Mouse (Mus musculus) T-helper 17 cell (primary cell): ENCODE measurements at regions not wholly inside any gene's neighbourhood (a gene's known extent, or its start where the extent isn't known, plus 50 kb on each side); places are given as distances from the start of the nearest gene placed in this dataset.

Experiments
- in situ Hi-C, 2 experiments: fragments of 300-600 bp; cut with MboI, MseI; formaldehyde crosslinking; loops; 1 replicate in 1 of 2; 2 replicates in 1 of 2; pipeline ENCODE4 v1.15.1; 2025; ENCODE audit warnings: high pct_unique_total_duplicates in 2 of 2

DNA sequence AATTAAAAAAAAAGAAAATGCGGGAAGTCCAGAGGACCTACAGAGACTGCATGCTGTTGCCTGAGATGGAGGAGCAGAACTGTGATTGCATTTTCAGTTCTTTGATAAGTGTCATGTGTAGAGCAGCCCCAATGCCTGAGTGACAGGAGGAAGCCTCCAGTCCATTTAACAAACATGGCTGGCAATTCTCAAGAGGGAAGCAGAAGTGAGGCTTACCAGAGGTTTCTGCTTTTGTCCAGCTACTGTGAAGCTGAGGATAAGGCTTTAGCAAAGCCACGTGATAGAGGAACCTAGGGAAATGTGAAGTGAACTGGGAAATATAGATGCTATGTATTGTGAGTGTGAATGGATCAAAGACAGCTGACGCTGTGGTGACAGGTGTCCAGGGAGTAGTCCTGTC, 56.6 kb downstream of the Sucnr1 start:
- in situ Hi-C loops = no loop called here

DNA sequence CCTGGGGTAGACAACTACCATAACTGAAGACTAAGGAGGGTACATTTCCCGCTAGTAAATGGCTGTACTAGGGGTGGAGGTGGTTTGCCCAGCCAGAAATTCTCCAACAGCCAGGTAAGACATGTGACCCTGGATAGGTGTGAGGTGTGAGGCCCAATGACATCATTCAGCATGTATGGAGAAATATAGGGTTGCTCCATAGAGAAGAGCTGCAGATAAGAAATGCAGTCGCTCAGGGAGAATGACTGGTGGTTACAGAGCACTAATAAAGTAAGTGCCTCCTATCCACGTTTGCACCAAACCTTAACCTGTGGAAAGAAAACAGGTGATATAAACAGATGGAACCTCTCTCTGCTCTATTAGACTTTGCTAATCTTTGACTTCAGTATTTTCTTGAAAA, 78.2 kb downstream of the Sucnr1 start:
- in situ Hi-C loops = no loop called here

DNA sequence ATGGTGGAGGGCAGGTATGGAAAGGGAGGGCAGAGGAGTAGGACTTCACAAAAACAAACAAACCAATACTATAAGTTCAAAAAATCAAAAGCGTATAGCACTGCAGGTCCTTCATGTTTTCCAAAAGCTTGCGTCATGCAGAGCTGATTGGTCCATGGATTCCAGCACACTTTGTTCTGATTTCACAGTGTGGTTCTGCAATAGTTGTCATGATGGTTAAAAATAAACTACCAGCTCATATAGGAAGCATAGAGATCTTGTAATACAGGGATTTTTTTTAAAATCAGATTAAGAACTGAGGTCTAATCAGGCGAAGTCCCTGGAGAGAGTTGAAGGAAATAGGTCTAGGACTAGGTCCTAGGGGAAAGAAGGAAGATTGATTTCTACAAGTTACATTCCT, 86.0 kb downstream of the Sucnr1 start:
- in situ Hi-C loops = no loop called here

DNA sequence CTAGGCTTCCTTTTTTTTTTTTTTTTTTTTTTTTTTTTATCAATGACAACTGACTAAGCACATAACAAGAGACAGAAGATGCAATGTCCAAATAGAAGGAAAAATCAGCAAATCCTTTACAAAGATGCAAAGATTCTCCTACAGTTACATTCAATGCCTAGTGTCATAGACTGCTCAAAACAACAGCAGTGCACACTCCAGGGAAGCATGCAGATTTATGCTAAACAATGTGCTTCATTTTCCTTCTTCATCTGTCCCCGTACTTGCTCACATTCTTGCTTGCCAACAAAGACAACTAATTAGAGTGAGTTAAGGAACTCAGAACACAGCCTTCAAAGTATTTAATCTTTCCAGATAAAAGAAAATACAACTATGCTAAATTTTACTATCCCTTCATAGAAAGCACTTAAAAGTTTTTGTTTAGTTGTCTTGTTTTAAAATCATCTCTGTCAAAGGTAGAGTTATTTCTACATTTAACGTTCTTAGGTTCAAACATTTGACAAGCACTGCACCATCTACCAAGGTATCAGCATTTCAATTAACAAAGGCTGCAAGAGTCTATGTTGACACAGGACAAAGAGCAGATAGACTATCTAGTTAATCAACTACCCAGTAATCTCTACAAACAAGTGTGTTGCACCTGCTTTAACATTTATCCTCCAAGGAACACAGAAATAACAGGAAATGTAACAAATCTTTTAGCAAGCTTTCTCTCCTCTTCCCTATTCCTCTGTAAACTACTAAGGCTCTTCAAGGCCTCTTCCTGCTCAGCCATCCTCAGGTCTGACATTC, 86.7 kb downstream of the Sucnr1 start:
- in situ Hi-C loops = no loop called here

DNA sequence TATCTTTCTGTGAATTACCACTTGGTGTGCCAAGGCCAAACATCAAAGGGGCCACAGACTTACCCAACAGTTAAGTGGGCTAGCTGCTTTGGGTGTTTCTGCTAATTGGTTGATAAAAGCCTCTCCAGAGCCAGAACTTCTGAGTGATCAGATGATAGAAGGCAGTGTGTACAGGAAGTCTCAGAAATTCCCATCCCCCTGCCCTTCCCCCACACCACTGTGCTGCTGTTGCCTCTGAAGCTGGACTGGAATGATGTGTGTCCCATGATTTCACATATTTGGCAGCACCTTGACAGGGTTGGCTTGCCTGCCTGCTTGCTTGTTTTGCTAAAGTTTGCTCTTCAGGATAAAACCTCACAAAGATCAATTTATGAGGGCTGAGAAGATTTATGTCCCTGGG, 87.9 kb downstream of the Sucnr1 start:
- in situ Hi-C loops = no loop called here

DNA sequence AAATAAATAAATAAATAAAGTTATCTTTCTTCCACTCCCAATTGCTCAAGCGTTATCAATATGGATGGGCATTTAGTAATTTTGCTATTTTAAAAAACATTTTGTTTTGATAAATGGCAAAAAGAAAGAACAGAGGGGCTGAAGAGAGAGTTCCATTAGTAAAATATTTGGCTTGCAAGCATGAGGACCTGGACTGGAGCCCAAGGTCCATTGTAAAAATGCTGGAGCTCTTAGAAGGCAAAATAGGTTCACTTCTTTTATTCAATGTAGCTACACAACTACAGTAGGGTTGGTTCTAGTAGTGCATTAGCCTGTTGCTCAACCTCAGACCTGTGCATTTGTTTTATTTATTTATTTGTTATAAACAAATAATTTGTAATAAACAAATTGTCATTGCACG, 102.8 kb downstream of the Sucnr1 start:
- in situ Hi-C loops = no loop called here

DNA sequence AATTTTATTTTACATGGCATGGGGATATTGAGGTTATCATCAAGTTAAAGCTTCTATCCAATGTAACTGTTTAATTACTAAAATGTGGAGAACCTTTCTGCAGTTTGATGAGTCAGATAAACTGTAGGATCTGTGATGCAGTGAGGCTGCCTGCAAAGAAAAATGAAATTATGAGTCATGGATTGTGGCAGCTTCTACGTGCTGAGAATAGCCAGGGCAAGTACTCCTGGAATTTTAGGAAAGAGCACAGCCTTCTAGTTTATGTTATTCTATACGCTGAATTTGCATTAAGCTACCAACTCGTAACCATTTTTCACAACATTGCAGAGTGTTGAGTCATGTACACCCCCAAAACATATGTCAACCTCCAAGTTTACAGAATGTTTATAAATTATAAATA, 114.4 kb downstream of the Sucnr1 start:
- in situ Hi-C loops = no loop called here

DNA sequence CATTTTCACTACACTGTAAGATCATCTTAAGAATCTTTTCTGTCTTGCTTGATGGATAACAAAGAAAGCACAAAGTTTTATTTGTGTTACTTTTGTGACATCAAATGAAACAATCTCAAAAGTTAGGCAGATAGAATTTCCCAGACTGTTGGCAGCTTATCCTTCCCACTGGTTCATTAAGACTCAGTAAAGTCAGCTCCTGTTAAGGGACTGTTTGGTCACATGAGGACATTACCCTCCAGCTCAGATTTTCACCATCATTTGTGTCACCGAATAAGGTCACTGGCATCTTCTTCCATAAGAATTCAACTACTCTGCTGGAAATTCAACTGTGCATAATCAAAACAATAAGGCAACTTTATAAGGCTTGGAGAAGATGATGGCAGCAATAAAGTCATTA, 126.3 kb downstream of the Sucnr1 start:
- in situ Hi-C loops = no loop called here

DNA sequence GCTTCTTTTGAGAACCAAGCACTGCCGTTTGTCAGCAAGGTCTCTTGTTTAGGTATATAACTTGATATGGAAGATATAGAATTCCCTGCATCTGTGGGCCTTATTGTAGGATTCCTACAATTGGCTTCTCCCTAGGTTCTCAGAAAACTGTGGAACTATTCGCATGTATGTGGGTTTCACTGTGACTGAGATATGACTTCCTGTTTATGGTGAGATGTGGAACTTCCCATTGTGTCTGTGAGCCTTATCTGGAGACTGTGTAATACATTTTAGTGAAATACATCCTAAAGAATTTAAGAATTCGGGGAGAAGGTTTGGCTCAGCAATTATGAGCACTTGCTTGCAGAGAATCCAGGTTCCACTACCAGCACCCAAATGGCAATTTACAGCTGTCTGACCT, 137.3 kb downstream of the Sucnr1 start:
- in situ Hi-C loops = no loop called here

DNA sequence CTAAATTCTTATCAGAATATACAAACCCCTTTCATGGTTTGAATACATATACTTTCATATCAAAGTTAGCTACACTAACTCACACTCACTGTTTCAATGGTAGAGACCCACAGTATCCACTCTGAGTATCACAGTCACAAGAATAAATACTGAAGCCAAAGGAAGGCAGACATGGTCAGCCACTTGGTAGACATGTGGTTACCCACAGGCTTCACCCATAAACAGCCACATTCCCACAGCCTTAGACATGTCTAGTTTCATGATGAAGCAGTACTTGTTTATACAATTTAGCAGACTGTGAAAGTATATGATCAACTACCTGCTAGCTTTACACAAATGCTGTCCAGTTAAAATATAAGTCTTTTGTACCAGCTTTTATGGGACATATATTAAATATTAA, 159.0 kb downstream of the Sucnr1 start:
- in situ Hi-C loops = no loop called here

DNA sequence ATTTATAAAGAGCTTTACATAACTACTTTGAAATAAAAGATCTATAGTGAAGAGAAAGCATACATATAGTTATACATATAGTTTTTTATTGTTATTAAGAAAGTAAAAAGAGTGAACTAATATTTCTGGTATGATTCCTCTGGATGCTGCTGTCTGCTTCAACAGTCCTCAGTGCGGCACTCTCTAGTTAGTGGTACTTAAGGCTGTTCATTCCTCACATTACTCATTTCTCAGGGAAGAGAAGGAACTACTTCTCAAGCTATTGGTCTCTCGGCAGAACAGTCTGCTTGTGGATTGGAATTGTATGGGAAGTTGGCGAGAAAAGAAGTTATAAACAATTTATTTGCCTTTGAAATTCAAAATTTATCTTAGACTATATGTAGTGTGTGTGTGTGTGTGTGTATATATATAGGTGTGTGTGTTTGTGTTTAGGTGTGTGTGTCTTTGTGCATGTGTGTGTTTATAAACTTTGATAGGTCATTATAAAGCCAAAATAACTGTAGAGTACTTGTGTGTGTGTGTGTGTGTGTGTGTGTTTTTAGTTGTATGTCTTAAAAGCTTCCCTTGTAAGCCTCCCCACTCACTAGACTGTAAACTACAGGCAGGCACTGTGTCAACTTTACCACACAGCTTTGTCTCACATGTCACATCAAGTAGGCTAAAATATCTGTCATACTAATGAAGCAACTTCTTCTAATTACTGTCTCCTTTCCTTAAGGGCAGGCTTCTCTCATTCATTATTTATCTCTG, 185.2 kb downstream of the Sucnr1 start:
- in situ Hi-C loops = no loop called here

DNA sequence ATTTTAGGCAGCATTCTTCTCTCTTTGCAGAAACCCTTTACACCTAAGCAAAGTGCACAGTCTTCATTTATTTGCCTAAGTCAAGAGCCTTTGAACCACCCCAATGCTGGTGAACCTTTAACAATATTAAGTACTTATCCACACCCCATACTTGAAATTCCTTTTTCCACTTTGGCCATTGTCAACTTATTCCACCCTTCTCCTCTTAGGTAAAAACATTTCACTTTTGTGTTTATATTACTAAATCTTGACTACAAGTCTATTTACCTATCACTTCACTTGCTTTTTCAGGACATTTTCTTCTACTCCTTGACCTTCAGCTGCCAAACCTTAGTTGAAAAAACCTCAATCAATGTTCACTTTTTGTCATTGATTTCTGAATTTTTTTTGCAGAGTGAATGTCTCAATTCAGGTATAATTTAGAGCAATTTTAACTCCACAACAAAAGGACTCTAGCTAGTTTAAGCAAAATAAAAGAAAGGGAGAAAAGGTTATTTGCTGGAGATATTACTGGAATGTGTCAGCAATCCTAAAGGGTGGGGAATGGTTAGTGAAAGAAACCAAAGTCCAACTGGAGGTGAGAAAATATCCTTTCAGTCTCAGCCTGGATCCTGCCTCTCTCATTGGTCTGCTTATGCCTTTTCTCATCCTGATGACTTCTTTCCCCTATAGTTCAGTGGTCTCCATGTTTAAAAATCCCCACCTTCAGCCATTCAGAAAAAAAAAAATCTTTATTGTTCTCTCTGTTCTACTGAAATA, 185.9 kb downstream of the Sucnr1 start:
- in situ Hi-C loops = no loop called here

DNA sequence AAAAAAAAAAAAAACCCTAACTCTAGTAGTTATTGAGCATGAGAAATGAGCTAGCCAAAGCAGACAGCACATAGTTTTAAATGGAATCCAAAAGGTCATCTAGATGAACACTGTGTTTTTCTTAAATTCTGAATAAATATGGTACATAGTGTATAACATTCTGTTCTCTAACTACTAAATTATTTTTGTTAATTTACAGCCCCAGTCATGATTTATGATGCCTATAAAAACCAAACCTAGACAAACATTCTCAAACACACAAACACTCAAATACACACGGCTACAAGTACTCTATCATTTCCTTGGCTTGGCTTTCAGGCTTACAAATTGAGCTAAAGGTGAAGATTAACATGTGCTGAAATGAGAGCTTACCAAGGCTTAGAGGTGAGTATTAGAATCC, 188.8 kb downstream of the Sucnr1 start:
- in situ Hi-C loops = loop anchor here in 1 of 2 experiments (10.0 kb wide), 1 partner anchor 1126 kb away; no protein-coding TSS in a partner anchor

DNA sequence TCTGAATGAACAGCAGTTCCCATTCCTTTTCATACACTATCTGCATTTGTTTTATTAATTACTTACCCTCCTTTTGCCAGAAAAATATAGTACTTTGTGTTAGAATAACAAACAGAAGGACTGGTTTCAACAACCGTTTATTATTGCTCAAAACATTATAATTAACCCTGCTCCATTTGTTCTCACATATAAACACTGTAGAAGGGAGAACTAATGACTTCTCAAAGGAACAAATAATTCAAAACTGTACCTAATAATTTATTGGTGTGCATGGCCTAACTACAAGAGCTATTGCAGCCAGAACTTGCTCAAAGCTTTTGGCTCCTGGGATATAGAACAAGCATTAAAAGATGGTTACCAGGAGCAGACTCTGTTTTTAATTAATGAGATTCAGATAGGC, 192.1 kb downstream of the Sucnr1 start:
- in situ Hi-C loops = loop anchor here in 1 of 2 experiments (10.0 kb wide), 1 partner anchor 1129 kb away; no protein-coding TSS in a partner anchor

DNA sequence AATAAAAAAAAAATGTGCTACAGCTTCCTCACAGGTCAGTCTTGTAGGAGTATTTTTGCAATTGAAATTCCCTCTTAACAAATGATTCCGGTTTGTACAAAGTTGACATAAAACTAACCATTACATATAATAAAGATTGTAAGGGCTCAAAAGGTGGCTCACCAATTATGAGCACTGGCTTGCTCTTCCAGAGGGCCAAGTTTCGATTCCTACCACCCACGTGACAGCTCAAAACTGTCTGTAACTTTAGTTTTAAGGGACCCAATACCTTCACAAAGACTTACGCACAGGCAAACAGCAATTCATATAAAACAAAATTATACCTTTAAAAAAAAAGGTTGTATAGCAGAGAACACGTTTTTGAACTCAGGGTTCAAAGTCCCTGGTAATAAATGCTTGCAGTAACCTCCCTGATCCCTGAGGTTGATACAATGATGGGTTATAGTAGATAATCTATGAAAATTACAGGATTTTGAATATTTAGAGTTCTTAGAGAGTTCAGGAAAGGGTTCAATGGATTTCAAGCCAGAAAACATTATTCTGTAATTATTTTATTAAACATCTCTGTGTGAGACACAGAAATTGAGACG, 193.7 kb downstream of the Sucnr1 start:
- in situ Hi-C loops = loop anchor here in 1 of 2 experiments (10.0 kb wide), 1 partner anchor 1131 kb away; no protein-coding TSS in a partner anchor

DNA sequence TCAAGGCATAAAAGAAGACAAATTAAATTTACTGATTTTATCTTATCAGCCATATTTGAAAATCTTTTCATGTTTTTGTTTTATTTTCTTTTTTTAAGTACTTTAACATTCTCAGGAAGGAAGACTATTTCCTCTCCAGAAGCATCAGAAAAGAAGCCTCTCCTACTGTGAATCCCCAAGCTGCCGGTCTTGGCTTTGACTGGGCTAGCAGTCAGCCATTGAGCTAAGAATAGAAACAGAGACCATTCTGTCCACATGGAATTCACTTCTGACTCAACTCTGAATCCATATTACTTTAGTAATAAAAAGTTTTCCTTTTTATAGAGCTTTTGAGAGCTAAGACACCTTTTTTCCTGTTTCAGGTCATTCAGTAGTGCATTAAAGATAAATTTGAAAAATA, 194.8 kb upstream of the Mbnl1 start:
- in situ Hi-C loops = loop anchor here in 1 of 2 experiments (10.0 kb wide), 1 partner anchor 1133 kb away; no protein-coding TSS in a partner anchor

DNA sequence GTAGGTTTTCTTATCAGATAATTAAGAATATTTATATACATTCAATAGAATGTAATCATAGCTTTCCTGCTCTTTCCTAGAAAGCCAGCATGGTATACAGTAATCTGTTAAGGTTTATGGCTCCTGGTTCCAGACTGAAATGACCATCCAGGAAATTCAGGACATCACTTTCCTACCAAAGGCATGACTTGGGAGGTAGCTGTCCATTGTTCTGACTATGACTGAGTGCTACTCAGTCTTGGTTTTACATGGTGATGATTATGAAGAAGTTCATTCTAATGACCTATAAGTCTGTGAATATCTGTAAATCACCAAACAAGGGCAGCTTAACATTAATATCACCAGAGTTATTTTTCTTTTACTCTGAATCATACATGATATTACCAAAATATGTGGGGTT, 191.4 kb upstream of the Mbnl1 start:
- in situ Hi-C loops = no loop called here

DNA sequence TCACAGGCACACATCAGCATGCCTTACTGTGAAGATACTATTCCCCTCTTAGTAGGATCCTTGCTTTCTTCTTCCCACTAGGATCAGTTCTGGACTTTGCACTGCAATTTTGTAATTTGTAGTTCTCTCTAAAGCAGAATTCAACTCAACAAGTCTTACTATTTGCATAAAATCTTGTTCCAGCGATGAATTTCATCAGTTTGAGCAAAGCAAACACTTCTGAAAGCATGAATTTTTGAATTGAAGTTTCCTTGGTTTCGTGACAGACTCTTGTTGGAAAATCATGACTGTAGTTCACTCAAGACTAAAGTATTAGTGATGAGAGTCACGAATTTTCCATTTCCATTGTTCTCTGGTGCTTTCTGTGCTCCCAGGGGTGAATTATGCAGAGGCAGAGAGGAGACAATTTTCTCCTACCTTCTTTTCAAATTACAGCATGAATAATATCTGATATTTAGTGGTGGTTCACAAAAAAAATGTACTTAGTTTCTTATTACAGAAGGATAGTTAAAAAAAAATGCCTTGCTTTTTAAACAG, 190.6 kb upstream of the Mbnl1 start:
- in situ Hi-C loops = no loop called here

DNA sequence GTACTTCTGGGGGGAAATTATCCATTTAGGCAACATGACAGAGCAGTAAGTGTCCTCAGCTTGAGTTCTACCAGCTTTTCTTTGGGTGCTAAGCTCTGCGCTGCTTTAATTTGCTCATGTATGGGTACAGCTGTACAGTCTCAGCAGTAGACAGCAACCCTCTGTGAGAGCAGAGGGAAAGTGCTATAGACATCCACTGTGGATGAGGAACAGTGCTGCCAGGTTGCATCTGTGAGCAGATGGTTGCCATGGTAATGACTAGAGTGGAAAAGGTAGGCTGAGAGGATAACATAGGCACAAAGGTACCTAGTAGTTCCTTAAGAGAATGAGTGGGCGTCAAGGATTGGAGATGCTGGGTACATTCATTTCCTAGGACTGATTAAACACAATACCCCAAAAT, 180.5 kb upstream of the Mbnl1 start:
- in situ Hi-C loops = no loop called here

DNA sequence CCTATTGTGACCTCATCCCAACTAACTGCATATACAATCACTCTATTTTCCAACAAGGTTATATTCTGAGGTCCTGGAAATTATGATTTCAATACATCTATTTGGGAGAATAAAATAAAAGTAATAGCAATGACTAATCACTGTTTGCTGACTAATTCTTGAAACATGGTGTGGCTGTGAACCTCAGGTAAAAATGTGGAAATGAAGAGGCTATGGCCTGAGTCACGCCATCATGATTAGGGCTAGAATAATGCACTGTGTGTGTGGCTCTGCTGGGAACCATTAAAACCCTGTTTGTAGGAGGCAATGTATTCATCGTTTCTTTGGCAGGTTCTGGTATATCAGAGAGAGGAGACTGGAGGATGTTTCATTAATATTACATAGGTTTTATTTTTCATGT, 179.7 kb upstream of the Mbnl1 start:
- in situ Hi-C loops = no loop called here

DNA sequence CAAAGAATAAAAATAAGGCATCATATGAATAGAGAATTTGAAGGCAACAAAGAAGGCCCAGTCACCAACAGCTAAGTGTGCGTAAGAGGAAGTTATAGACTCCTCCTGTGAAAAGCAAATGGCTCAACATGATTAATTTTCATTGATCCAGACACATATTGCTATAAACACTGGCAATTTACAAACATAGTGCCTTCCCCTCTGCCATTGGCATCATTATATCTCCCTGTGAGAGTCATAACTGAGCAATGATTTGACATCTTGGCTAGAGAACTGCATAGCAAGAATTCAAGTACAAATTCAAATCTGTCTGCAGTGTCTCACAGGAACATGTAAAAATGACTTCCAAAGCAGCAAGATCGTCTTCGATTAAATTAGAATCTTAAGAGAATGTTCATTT, 167.2 kb upstream of the Mbnl1 start:
- in situ Hi-C loops = no loop called here

DNA sequence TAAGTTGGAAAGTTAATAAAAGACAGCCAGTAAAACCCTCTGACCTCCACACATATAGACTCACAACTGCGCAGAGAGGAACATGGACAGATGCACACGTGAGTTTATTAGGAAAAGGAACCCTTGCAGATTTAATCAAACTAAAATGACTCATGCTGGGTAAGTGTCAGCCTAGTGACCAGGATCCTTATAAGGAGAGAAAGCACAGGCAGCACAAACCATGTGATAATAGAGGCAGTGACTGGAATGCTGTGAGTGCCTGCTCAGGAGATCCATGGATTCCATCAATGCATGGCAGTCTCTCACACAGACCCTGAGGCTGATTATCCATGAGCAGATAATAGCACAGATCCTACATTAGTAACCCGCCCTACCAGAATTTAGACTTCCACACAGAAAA, 162.2 kb upstream of the Mbnl1 start:
- in situ Hi-C loops = no loop called here
